Mouse (Mus musculus): ENCODE measurements around the gene Jun.

GRCm38 (mm10) chr4:95076279-95076678, 24.3 kb upstream of the Jun start:
- TF ChIP-seq GATA1 (IDR thresholded peaks at IDR 0.05; ENCODE audit: low read length) (no peak), TAL1 (IDR thresholded peaks at IDR 0.05; ENCODE audit: low read length) (no peak)
